Comparison of ENCODE assay signal across 9 mouse cellular contexts in genomic region chr2:172248106-172248764, GRCm38 (mm10). TPM values are rescaled to one million over a fixed set of nuclear protein-coding genes. Genes with fewer than 3 reads are reported as not detected.
DNase-seq lines count a peak whose midpoint lies in the region; ATAC-seq and TF ChIP-seq lines count a peak whose summit lies in the region.
"Had no signal": no experiment of that assay in that cellular context is flagged by ENCODE, and none has a peak within 500 bp of the region (broad histone marks: within the 10 kb centered on the region; RNA-seq: fewer than 3 reads in every experiment).

Gene Mc3r (plus strand): TSS chr2:172248492.

- H3K27ac ChIP-seq in intestine, postnatal 0 days (ENCODE audit: low read depth, low read length) = no peak within 1 kb of the TSS
- H3K27ac ChIP-seq in intestine, embryonic 15.5 days = no peak within 1 kb of the TSS
- H3K27ac ChIP-seq in bone marrow macrophage, adult 2 months (ENCODE audit: insufficient read depth, low read depth, low read length) = no peak within 1 kb of the TSS
- no peak within 1 kb of the TSS for H3K27ac ChIP-seq in embryonic facial prominence, embryonic 14.5 days (replicated peaks; ENCODE audit: low read depth, low read length)
- H3K27ac ChIP-seq in hindbrain, embryonic 14.5 days = no peak within 1 kb of the TSS
- H3K27ac ChIP-seq in limb, embryonic 14.5 days (replicated peaks; ENCODE audit: low read depth, low read length) = no peak within 1 kb of the TSS
- no peak within 1 kb of the TSS for H3K27ac ChIP-seq in midbrain, postnatal 0 days (ENCODE audit: low read depth, low read length)

- no peaks in the 10 kb centered on the region for H3K36me3 ChIP-seq in intestine, postnatal 0 days (ENCODE audit: control insufficient read depth, insufficient read depth)
- no peaks in the 10 kb centered on the region for H3K36me3 ChIP-seq in intestine, embryonic 15.5 days
- no peaks in the 10 kb centered on the region for H3K36me3 ChIP-seq in embryonic facial prominence, embryonic 14.5 days (ENCODE audit: control insufficient read depth, insufficient read depth, low read length)
- no peaks in the 10 kb centered on the region for H3K36me3 ChIP-seq in hindbrain, embryonic 14.5 days (replicated peaks; ENCODE audit: control insufficient read depth, insufficient read depth)
- no peaks in the 10 kb centered on the region for H3K36me3 ChIP-seq in limb, embryonic 14.5 days (ENCODE audit: control insufficient read depth, insufficient read depth, low read length)
- H3K36me3 ChIP-seq in midbrain, postnatal 0 days (ENCODE audit: insufficient read depth, low read length) = no peaks in the 10 kb centered on the region

- H3K4me2 ChIP-seq in intestine, postnatal 0 days (replicated peaks; ENCODE audit: low read depth) = no peak within 1 kb of the TSS
- no peak within 1 kb of the TSS for H3K4me2 ChIP-seq in intestine, embryonic 15.5 days (replicated peaks)
- no peak within 1 kb of the TSS for H3K4me2 ChIP-seq in embryonic facial prominence, embryonic 14.5 days (ENCODE audit: low read depth, low read length)
- H3K4me2 ChIP-seq in hindbrain, embryonic 14.5 days (replicated peaks) = peak within 1 kb of the TSS; percentile 41
- H3K4me2 ChIP-seq in limb, embryonic 14.5 days (replicated peaks; ENCODE audit: low read depth, low read length, severe bottlenecking) = no peak within 1 kb of the TSS
- peak within 1 kb of the TSS; percentile 39 for H3K4me2 ChIP-seq in midbrain, postnatal 0 days (ENCODE audit: low read depth, low read length, poor library complexity, severe bottlenecking)

- 11% methylated on average over 22 of the region's 22 CpGs for WGBS in intestine, postnatal 0 days
- 9% methylated on average over 22 of the region's 22 CpGs for WGBS in intestine, embryonic 15.5 days
- WGBS in embryonic facial prominence, embryonic 14.5 days = 10% methylated on average over 22 of the region's 22 CpGs
- 15% methylated on average over 22 of the region's 22 CpGs for WGBS in hindbrain, embryonic 14.5 days
- WGBS in limb, embryonic 14.5 days = 15% methylated on average over 22 of the region's 22 CpGs
- WGBS in midbrain, postnatal 0 days = 8% methylated on average over 22 of the region's 22 CpGs

- no peak within 1 kb of the TSS for H3K9ac ChIP-seq in intestine, postnatal 0 days (ENCODE audit: low read depth, low read length)
- no peak within 1 kb of the TSS for H3K9ac ChIP-seq in intestine, embryonic 15.5 days
- H3K9ac ChIP-seq in embryonic facial prominence, embryonic 14.5 days (ENCODE audit: low read depth, low read length) = no peak within 1 kb of the TSS
- peak within 1 kb of the TSS; percentile 40; the same call in 1 of the 2 replicates for H3K9ac ChIP-seq in hindbrain, embryonic 14.5 days
- H3K9ac ChIP-seq in limb, embryonic 14.5 days (ENCODE audit: low read depth, low read length, severe bottlenecking) = no peak within 1 kb of the TSS
- 0 out of 2 replicates have a peak within 1 kb of the TSS, but pooled peaks have one; percentile 29 for H3K9ac ChIP-seq in midbrain, postnatal 0 days (replicated peaks; ENCODE audit: low read length, poor library complexity, severe bottlenecking)

- H3K4me1 ChIP-seq in intestine, postnatal 0 days (replicated peaks; ENCODE audit: control insufficient read depth, insufficient read depth, low read length) = no peaks in the 10 kb centered on the region
- no peaks in the 10 kb centered on the region for H3K4me1 ChIP-seq in intestine, embryonic 15.5 days (replicated peaks)
- H3K4me1 ChIP-seq in bone marrow macrophage, adult 2 months (ENCODE audit: control insufficient read depth, insufficient read depth, low read length) = no peaks in the 10 kb centered on the region
- H3K4me1 ChIP-seq in embryonic facial prominence, embryonic 14.5 days (ENCODE audit: control insufficient read depth, insufficient read depth, low read length) = no peaks in the 10 kb centered on the region
- no peaks in the 10 kb centered on the region for H3K4me1 ChIP-seq in hindbrain, embryonic 14.5 days (replicated peaks; ENCODE audit: control insufficient read depth, insufficient read depth, low read length)
- H3K4me1 ChIP-seq in limb, embryonic 14.5 days (ENCODE audit: control insufficient read depth, insufficient read depth, low read length) = no peaks in the 10 kb centered on the region
- no peaks in the 10 kb centered on the region for H3K4me1 ChIP-seq in midbrain, postnatal 0 days (ENCODE audit: insufficient read depth, low read length)

- no peaks in the 10 kb centered on the region for H3K9me3 ChIP-seq in intestine, postnatal 0 days (ENCODE audit: control insufficient read depth)
- H3K9me3 ChIP-seq in intestine, embryonic 15.5 days = no peaks in the 10 kb centered on the region
- H3K9me3 ChIP-seq in embryonic facial prominence, embryonic 14.5 days (ENCODE audit: control insufficient read depth, low read length) = no peaks in the 10 kb centered on the region
- no peaks in the 10 kb centered on the region for H3K9me3 ChIP-seq in hindbrain, embryonic 14.5 days (ENCODE audit: control insufficient read depth, low read length)
- no peaks in the 10 kb centered on the region for H3K9me3 ChIP-seq in limb, embryonic 14.5 days (ENCODE audit: control insufficient read depth, low read length)
- no peaks in the 10 kb centered on the region for H3K9me3 ChIP-seq in midbrain, postnatal 0 days (ENCODE audit: low read length)

- peak; percentile 50 for DNase-seq in embryonic facial prominence, embryonic 14.5 days (ENCODE audit: low spot score)
- peak; percentile 79 for DNase-seq in hindbrain, embryonic 14.5 days (ENCODE audit: low spot score)
- DNase-seq in limb, embryonic 14.5 days (ENCODE audit: low spot score) = no peak
- DNase-seq in midbrain, postnatal 0 days (ENCODE audit: low spot score) = peak; percentile 81
- peak; percentile 28 for DNase-seq in thymus, postnatal 25 days

- no peak within 1 kb of the TSS for H3K4me3 ChIP-seq in intestine, postnatal 0 days (ENCODE audit: low read depth, low read length)
- no peak within 1 kb of the TSS for H3K4me3 ChIP-seq in intestine, embryonic 15.5 days (replicated peaks)
- H3K4me3 ChIP-seq in bone marrow macrophage, adult 2 months (ENCODE audit: insufficient read depth, low read length) = no peak within 1 kb of the TSS
- H3K4me3 ChIP-seq in embryonic facial prominence, embryonic 14.5 days (ENCODE audit: low read depth, low read length) = no peak within 1 kb of the TSS
- H3K4me3 ChIP-seq in hindbrain, embryonic 14.5 days (replicated peaks; ENCODE audit: low read length) = 0 out of 2 replicates have a peak within 1 kb of the TSS, but pooled peaks have one; percentile 2
- H3K4me3 ChIP-seq in limb, embryonic 14.5 days (replicated peaks; ENCODE audit: low read length) = no peak within 1 kb of the TSS
- H3K4me3 ChIP-seq in midbrain, postnatal 0 days (ENCODE audit: low read depth, low read length) = peak within 1 kb of the TSS; percentile 13; the same call in 1 of the 2 replicates

- 0 out of 2 replicates have a peak, but pooled peaks cover 7% of the 10 kb centered on the region for H3K27me3 ChIP-seq in intestine, postnatal 0 days (replicated peaks; ENCODE audit: control insufficient read depth, insufficient read depth, low read length)
- peaks cover 17% of the 10 kb centered on the region for H3K27me3 ChIP-seq in intestine, embryonic 15.5 days (replicated peaks)
- peaks cover 25% of the 10 kb centered on the region for H3K27me3 ChIP-seq in embryonic facial prominence, embryonic 14.5 days (replicated peaks; ENCODE audit: control insufficient read depth, insufficient read depth, low read length)
- H3K27me3 ChIP-seq in hindbrain, embryonic 14.5 days (ENCODE audit: control insufficient read depth, insufficient read depth, low read length) = peaks cover 6% of the 10 kb centered on the region; the same call in 1 of the 2 replicates
- H3K27me3 ChIP-seq in limb, embryonic 14.5 days (ENCODE audit: control insufficient read depth, insufficient read depth, low read length) = peaks cover 17% of the 10 kb centered on the region; the same call in 1 of the 2 replicates
- H3K27me3 ChIP-seq in midbrain, postnatal 0 days (ENCODE audit: insufficient read depth, low read length) = no peaks in the 10 kb centered on the region

- ATAC-seq in intestine, postnatal 0 days = no peak
- ATAC-seq in intestine, embryonic 15.5 days = no peak
- peak; percentile 70; the same call in 1 of the 2 replicates for ATAC-seq in embryonic facial prominence, embryonic 14.5 days (ENCODE audit: low read depth)
- ATAC-seq in hindbrain, embryonic 14.5 days (ENCODE audit: low FRiP score) = peak; percentile 57; the same call in 1 of the 2 replicates
- peak; percentile 62; the same call in 1 of the 2 replicates for ATAC-seq in limb, embryonic 14.5 days (ENCODE audit: low FRiP score, low read depth)
- peak; percentile 60; the same call in 1 of the 2 replicates for ATAC-seq in midbrain, postnatal 0 days (ENCODE audit: low FRiP score)

- TF ChIP-seq CTCF in intestine, postnatal 0 days (IDR thresholded peaks at IDR 0.05; ENCODE audit: low read depth) = peak; percentile 61
- TF ChIP-seq CTCF in bone marrow macrophage, adult 2 months (IDR thresholded peaks at IDR 0.05; ENCODE audit: low read depth, low read length) = peak; percentile 34; the same call in 1 of the 2 replicates
- TF ChIP-seq CTCF in midbrain, postnatal 0 days (IDR thresholded peaks at IDR 0.05) = peak; percentile 76

- no peak for TF ChIP-seq POLR2A in bone marrow macrophage, adult 2 months (IDR thresholded peaks at IDR 0.05; ENCODE audit: borderline replicate concordance, low read depth, low read length)
- TF ChIP-seq POLR2A in limb, embryonic 14.5 days (IDR thresholded peaks at IDR 0.05; ENCODE audit: borderline replicate concordance, extremely low read depth, insufficient read depth, insufficient read length) = no peak

RNA-seq across cellular contexts. Expression of gene Mc3r, which starts in this region (rescaled TPM):
- not detected in 2 replicates for polyA plus RNA-seq in intestine, postnatal 0 days (2015; fragmentation: Nextera tagmentation; extraction: Ambion mirVana)
- polyA plus RNA-seq in intestine, embryonic 15.5 days (2015; fragmentation: Nextera tagmentation; extraction: Ambion mirVana) = not detected in 2 replicates
- not detected in 2 replicates for polyA plus RNA-seq in bone marrow macrophage, adult 2 months (2012; ENCODE audit: insufficient read depth, insufficient read length, missing spikeins)
- polyA plus RNA-seq in embryonic facial prominence, embryonic 14.5 days (2014; fragmentation: Nextera tagmentation; extraction: Ambion mirVana) = 0.10 TPM in 1 of 2 replicates, not detected in the other
- polyA plus RNA-seq in hindbrain, embryonic 14.5 days (2014; fragmentation: Nextera tagmentation; extraction: Ambion mirVana) = 0.15 and 0.30 TPM in 2 replicates
- 0.18 and 0.22 TPM in 2 replicates for polyA plus RNA-seq in limb, embryonic 14.5 days (2012; rRNA removed)
- polyA plus RNA-seq in limb, embryonic 14.5 days (2014; fragmentation: Nextera tagmentation; extraction: Ambion mirVana) = 0.12 TPM in 1 of 2 replicates, not detected in the other
- total RNA-seq in midbrain, postnatal 0 days (2014; rRNA removed) = 0.60 and 0.71 TPM in 2 replicates
- polyA plus RNA-seq in midbrain, postnatal 0 days (2015; fragmentation: Nextera tagmentation; extraction: Ambion mirVana) = 0.94 and 1.1 TPM in 2 replicates
- polyA plus RNA-seq: lung, embryonic 16.5 days had no signal

Comparison
In these comparisons a context has a peak if more than half of its experiments do, and no peak if none do; other contexts are left out.
1. Peak in DNase-seq and ATAC-seq in embryonic facial prominence, embryonic 14.5 days; RNA of the gene not detected or under 1 TPM.
2. Peak in DNase-seq, ATAC-seq, H3K4me3 ChIP-seq, H3K9ac ChIP-seq and H3K4me2 ChIP-seq in hindbrain, embryonic 14.5 days; RNA of the gene not detected or under 1 TPM.
3. Peak in ATAC-seq in limb, embryonic 14.5 days; RNA of the gene not detected or under 1 TPM.